In genomic region chr5:143328690-143329495, GRCm38 (mm10) we compare ENCODE assay signal across 8 mouse cellular contexts. TPM values are rescaled to one million over a fixed set of nuclear protein-coding genes. Genes with fewer than 3 reads are reported as not detected.
DNase-seq lines count a peak whose midpoint lies in the region; ATAC-seq lines count a peak whose summit lies in the region.

TSS of gene Zdhhc4 (minus strand) at chr5:143329256.

- peak within 1 kb of the TSS; percentile 65; the same call in 1 of the 2 replicates for H3K27ac ChIP-seq in hindbrain, embryonic 12.5 days

- H3K36me3 ChIP-seq in hindbrain, embryonic 12.5 days: peaks cover 34% of the 10 kb centered on the region

- no peaks in the 10 kb centered on the region for H3K27me3 ChIP-seq in hindbrain, embryonic 12.5 days

- peak within 1 kb of the TSS; percentile 92 for H3K4me2 ChIP-seq in hindbrain, embryonic 12.5 days (replicated peaks)

- DNase-seq in NIH3T3 (ENCODE audit: low read depth): peak; percentile 94
- DNase-seq in cerebellum, postnatal 10 days: peak; percentile 97 to 98
- peak; percentile 77 to 90 for DNase-seq in frontal cortex, postnatal 10 days (ENCODE audit: low spot score in 2 of 2)
- DNase-seq in layer of hippocampus, postnatal 14 days (ENCODE audit: low spot score in 2 of 2): peak; percentile 86 to 94
- peak; percentile 93 for DNase-seq in lung, postnatal 14 days
- DNase-seq in retina, adult 2 months (ENCODE audit: low read depth, low spot score): peak; percentile 80
- peak; percentile 89 to 91 for DNase-seq in thymus, postnatal 36 days

- H3K9me3 ChIP-seq in hindbrain, embryonic 12.5 days (replicated peaks): no peaks in the 10 kb centered on the region

- peak within 1 kb of the TSS; percentile 83 for H3K9ac ChIP-seq in hindbrain, embryonic 12.5 days

- H3K4me3 ChIP-seq in hindbrain, embryonic 12.5 days: peak within 1 kb of the TSS; percentile 85

- peak; percentile 53 for ATAC-seq in hindbrain, embryonic 12.5 days (ENCODE audit: low FRiP score)

- WGBS in hindbrain, embryonic 12.5 days: under 1% methylated on average over 57 of the region's 57 CpGs

- H3K4me1 ChIP-seq in hindbrain, embryonic 12.5 days: peaks cover 21% of the 10 kb centered on the region

RNA-seq across cellular contexts. Expression of gene Zdhhc4, which starts in this region (rescaled TPM):
- polyA plus RNA-seq in hindbrain, embryonic 12.5 days (2016; fragmentation: Nextera tagmentation; extraction: Ambion mirVana): 75.3 and 79.6 TPM in 2 replicates
- 10 to 100 TPM; 41.8 to 47.1 TPM for total RNA-seq in layer of hippocampus, postnatal 14 days (2021)

Comparison
In these comparisons a context has a peak if more than half of its experiments do, and no peak if none do; other contexts are left out.
1. Peak in every context shown above with its lines: DNase-seq, ATAC-seq, H3K4me3 ChIP-seq and H3K27ac ChIP-seq.